Mouse (Mus musculus) MEL (cell line): ENCODE measurements around the gene Macrod1. TPM values are rescaled to one million over a fixed set of nuclear protein-coding genes. Genes with fewer than 3 reads are reported as not detected.

ENCODE experiments used
- DNase-seq: peaks from one replicate; pipeline ENCODE4 v3.0.0; 2011; ENCODE audit warnings: low read depth, low spot score
- H3K27ac ChIP-seq: 2 replicates; pipeline ENCODE4 v1.5.1; 2012; ENCODE audit warnings: low read depth, mild to moderate bottlenecking, control low read depth, low read length, moderate library complexity; ENCODE audit not compliant: control insufficient read depth
- H3K27me3 ChIP-seq, 2 experiments: fragments of 150-350 bp in 1 of 2; sonication (generic) in 1 of 2; 2 replicates each; pipeline ENCODE4 v1.6.1; 2012; ENCODE audit warnings: low read length in 2 of 2, mild to moderate bottlenecking in 2 of 2, improper control_type of control experiment in 1 of 2, moderate library complexity in 1 of 2; ENCODE audit not compliant: insufficient read depth in 2 of 2, control insufficient read depth in 1 of 2
- H3K36me3 ChIP-seq, 2 experiments: 2 replicates each; pipeline ENCODE4 v1.6.1; 2012 to 2014; ENCODE audit warnings: low read length in 2 of 2, improper control_type of control experiment in 1 of 2, inconsistent platforms in 1 of 2, mild to moderate bottlenecking in 1 of 2; ENCODE audit not compliant: insufficient read depth in 2 of 2, control insufficient read depth in 1 of 2
- H3K4me1 ChIP-seq, 2 experiments: fragments of 150-350 bp in 1 of 2; sonication (generic) in 1 of 2; 2 replicates each; pipeline ENCODE4 v1.6.1; 2012; ENCODE audit warnings: low read length in 2 of 2, improper control_type of control experiment in 1 of 2, mild to moderate bottlenecking in 1 of 2; ENCODE audit not compliant: insufficient read depth in 2 of 2, control insufficient read depth in 1 of 2
- H3K4me3 ChIP-seq, 2 experiments: fragments of 150-350 bp in 1 of 2; sonication (generic) in 1 of 2; 2 replicates each; pipeline ENCODE4 v1.5.1; 2012; ENCODE audit warnings: low read depth in 2 of 2, low read length in 2 of 2, mild to moderate bottlenecking in 2 of 2, moderate library complexity in 2 of 2, control low read depth in 1 of 2, improper control_type of control experiment in 1 of 2; ENCODE audit not compliant: control insufficient read depth in 1 of 2, insufficient read depth in 1 of 2
- H3K79me2 ChIP-seq: 2 replicates; pipeline ENCODE4 v1.6.1; 2012; ENCODE audit warnings: mild to moderate bottlenecking, low read length, moderate library complexity; ENCODE audit not compliant: control insufficient read depth, poor library complexity, insufficient read depth
- H3K9ac ChIP-seq: 2 replicates; pipeline ENCODE4 v1.6.1; 2012; ENCODE audit warnings: low read depth, mild to moderate bottlenecking, control low read depth, low read length, moderate library complexity; ENCODE audit not compliant: control insufficient read depth, poor library complexity, severe bottlenecking
- H3K9me3 ChIP-seq: fragments of 150-350 bp; sonication (generic); replicated peaks from 2 replicates; pipeline ENCODE4 v1.6.1; 2012; ENCODE audit warnings: mild to moderate bottlenecking, low read length, improper control_type of control experiment, moderate library complexity; ENCODE audit not compliant: insufficient read depth
- CHD2 ChIP-seq: IDR thresholded peaks from 2 replicates; pipeline ENCODE4 v1.6.1; 2011; ENCODE audit warnings: low read length, improper control_type of control experiment
- CTCF ChIP-seq, 3 experiments: IDR thresholded peaks in 2 of 3; conservative IDR thresholded peaks in 1 of 3; 2 replicates each; pipeline ENCODE4 v1.5.1; 2011 to 2012; ENCODE audit warnings: low read length in 3 of 3, low read depth in 2 of 3, mild to moderate bottlenecking in 2 of 3, improper control_type of control experiment in 1 of 3, inconsistent platforms in 1 of 3, mixed read lengths in 1 of 3, moderate library complexity in 1 of 3; ENCODE audit not compliant: control insufficient read depth in 1 of 3, insufficient read depth in 1 of 3, poor library complexity in 1 of 3, severe bottlenecking in 1 of 3
- E2F4 ChIP-seq: IDR thresholded peaks from 2 replicates; pipeline ENCODE4 v1.6.1; 2011; ENCODE audit warnings: low read depth, low read length, improper control_type of control experiment, borderline replicate concordance
- GABPA ChIP-seq: IDR thresholded peaks from 2 replicates; pipeline ENCODE4 v1.6.1; 2012; ENCODE audit warnings: low read depth, mild to moderate bottlenecking, inconsistent platforms, low read length, improper control_type of control experiment, moderate library complexity
- GATA1 ChIP-seq: IDR thresholded peaks from 2 replicates; pipeline ENCODE4 v1.6.1; 2011; ENCODE audit warnings: low read depth, low read length, improper control_type of control experiment
- JUND ChIP-seq: IDR thresholded peaks from 2 replicates; pipeline ENCODE4 v1.6.1; 2011; ENCODE audit warnings: low read depth, mild to moderate bottlenecking, improper control_type of control experiment, low read length
- KAT2A ChIP-seq: conservative IDR thresholded peaks from 2 replicates; pipeline ENCODE4 v1.6.1; 2012; ENCODE audit warnings: low read depth, low read length, improper control_type of control experiment, inconsistent platforms
- MAFK ChIP-seq: IDR thresholded peaks from 2 replicates; pipeline ENCODE4 v1.6.1; 2011; ENCODE audit warnings: low read depth, mild to moderate bottlenecking, low read length, improper control_type of control experiment, borderline replicate concordance
- MAZ ChIP-seq: IDR thresholded peaks from 2 replicates; pipeline ENCODE4 v1.6.1; 2012; ENCODE audit warnings: low read depth, mild to moderate bottlenecking, inconsistent platforms, low read length, improper control_type of control experiment
- MXI1 ChIP-seq: IDR thresholded peaks from 2 replicates; pipeline ENCODE4 v1.6.1; 2011; ENCODE audit warnings: mild to moderate bottlenecking, low read depth, low read length, improper control_type of control experiment
- NELFE ChIP-seq: IDR thresholded peaks from 2 replicates; pipeline ENCODE4 v1.6.1; 2011; ENCODE audit warnings: low read depth, low read length, improper control_type of control experiment
- NRF1 ChIP-seq: IDR thresholded peaks from 2 replicates; pipeline ENCODE4 v1.6.1; 2014; ENCODE audit warnings: low read depth, mild to moderate bottlenecking, inconsistent platforms, low read length, improper control_type of control experiment, moderate library complexity; ENCODE audit not compliant: poor library complexity, insufficient read depth, severe bottlenecking
- POLR2A ChIP-seq, 2 experiments: IDR thresholded peaks; 2 replicates each; pipeline ENCODE4 v1.6.1; 2011 to 2012; ENCODE audit warnings: low read length in 2 of 2, mild to moderate bottlenecking in 2 of 2, control low read depth in 1 of 2, improper control_type of control experiment in 1 of 2, low read depth in 1 of 2, moderate library complexity in 1 of 2; ENCODE audit not compliant: control insufficient read depth in 1 of 2, insufficient read depth in 1 of 2, poor library complexity in 1 of 2
- POLR2AphosphoS2 ChIP-seq: IDR thresholded peaks from 2 replicates; pipeline ENCODE4 v1.6.1; 2011; ENCODE audit warnings: low read length, improper control_type of control experiment
- POLR2AphosphoS5 ChIP-seq: IDR thresholded peaks from 2 replicates; pipeline ENCODE4 v1.6.1; 2012; ENCODE audit warnings: low read depth, borderline replicate concordance, mild to moderate bottlenecking, inconsistent platforms, low read length, moderate library complexity, mixed read lengths
- RAD21 ChIP-seq: IDR thresholded peaks from 2 replicates; pipeline ENCODE4 v1.6.1; 2011; ENCODE audit warnings: mild to moderate bottlenecking, low read depth, low read length, improper control_type of control experiment
- SIN3A ChIP-seq: IDR thresholded peaks from 2 replicates; pipeline ENCODE4 v1.6.1; 2012; ENCODE audit warnings: low read length, improper control_type of control experiment, inconsistent platforms
- SMC3 ChIP-seq: IDR thresholded peaks from 2 replicates; pipeline ENCODE4 v1.6.1; 2011; ENCODE audit warnings: low read depth, low read length, improper control_type of control experiment
- TAL1 ChIP-seq: IDR thresholded peaks from 2 replicates; pipeline ENCODE4 v1.6.1; 2012; ENCODE audit warnings: mild to moderate bottlenecking, inconsistent platforms, low read length, moderate library complexity, mixed read lengths
- USF1 ChIP-seq: IDR thresholded peaks from 2 replicates; pipeline ENCODE4 v1.6.1; 2014; ENCODE audit warnings: low read depth, mild to moderate bottlenecking, inconsistent platforms, low read length, improper control_type of control experiment, moderate library complexity
- ZC3H11A ChIP-seq: IDR thresholded peaks from 2 replicates; pipeline ENCODE4 v1.6.1; 2012; ENCODE audit warnings: low read depth, mild to moderate bottlenecking, inconsistent platforms, low read length, improper control_type of control experiment
- ZKSCAN1 ChIP-seq: IDR thresholded peaks from 2 replicates; pipeline ENCODE4 v1.6.1; 2012; ENCODE audit warnings: low read depth, mild to moderate bottlenecking, inconsistent platforms, low read length, improper control_type of control experiment, moderate library complexity
- ZMIZ1 ChIP-seq: IDR thresholded peaks from 2 replicates; pipeline ENCODE4 v1.6.1; 2012; ENCODE audit warnings: low read depth, mild to moderate bottlenecking, inconsistent platforms, low read length, improper control_type of control experiment, moderate library complexity
- ZNF384 ChIP-seq: IDR thresholded peaks from 2 replicates; pipeline ENCODE4 v1.6.1; 2012; ENCODE audit warnings: low read depth, mild to moderate bottlenecking, inconsistent platforms, low read length, improper control_type of control experiment
- polyA plus RNA-seq, 2 experiments: library from polyadenylated mRNA; stranded (reverse) in 1 of 2; unstranded in 1 of 2; fragments of >175 nt in 1 of 2; fragments of >200 nt in 1 of 2; gene quantifications; 2 replicates each; pipeline versions ENCODE4 v1.2.1 to v1.2.4; 2012; ENCODE audit warnings: low replicate concordance in 2 of 2, low read depth in 1 of 2; ENCODE audit not compliant: insufficient read length in 2 of 2, insufficient read depth in 1 of 2, missing spikeins in 1 of 2
- total RNA-seq: library from RNA; depleted of rRNA; stranded (reverse); fragments of 300-350 nt; gene quantifications from 2 replicates; pipeline ENCODE4 v1.2.3, GENCODE M21; 2012

Gene Macrod1
- total and polyA plus RNA-seq, 3 experiments: 4.5 to 15.7 TPM; not detected in 1

- no peaks in the 10 kb centered on the region for H3K9me3 ChIP-seq
- TF ChIP-seq CHD2: no peak
- TF ChIP-seq GABPA: no peak
- peak; percentile 83 for TF ChIP-seq SMC3
- no peak for TF ChIP-seq MXI1
- no peak for TF ChIP-seq POLR2AphosphoS5
- TF ChIP-seq NRF1: no peak
- no peak for TF ChIP-seq NELFE
- TF ChIP-seq POLR2A (IDR thresholded peaks at IDR 0.05; ENCODE audit: control insufficient read depth in 1 of 2, insufficient read depth in 1 of 2, low read depth in 1 of 2, low read length in 2 of 2, poor library complexity in 1 of 2): peak in 1 of 2 experiments; percentile 31; a peak in 1 of 4 replicates
- TF ChIP-seq ZKSCAN1: no peak
- TF ChIP-seq ZNF384: peak; percentile 32; the same call in 1 of the 2 replicates
- no peak; the same call in 1 of the 2 replicates for TF ChIP-seq SIN3A
- TF ChIP-seq POLR2AphosphoS2: no peak
- TF ChIP-seq KAT2A: no peak
- TF ChIP-seq USF1: no peak
- TF ChIP-seq CTCF (IDR thresholded peaks at IDR 0.05 in 2 of 3, conservative IDR thresholded peaks at IDR 0.05 in 1 of 3; ENCODE audit: control insufficient read depth in 1 of 3, insufficient read depth in 1 of 3, low read depth in 2 of 3, low read length in 3 of 3, poor library complexity in 1 of 3, severe bottlenecking in 1 of 3): peak; percentile 73 to 94 (median 74)
- TF ChIP-seq RAD21: peak; percentile 71
- no peak for TF ChIP-seq GATA1
- TF ChIP-seq E2F4: no peak
- peak; percentile 47; the same call in 1 of the 2 replicates for TF ChIP-seq MAZ
- TF ChIP-seq MAFK: no peak
- no peak for TF ChIP-seq TAL1
- 0 out of 2 replicates have a peak, but pooled peaks have one; percentile 13 for TF ChIP-seq JUND
- no peak for TF ChIP-seq ZMIZ1
- peak; percentile 44 for TF ChIP-seq ZC3H11A
- DNase-seq: peak; percentile 79
- no peak overlapping the region for H3K27ac ChIP-seq
- peaks cover 0 to 7% of the 10 kb centered on the region in 2 experiments; a peak in 2 of 4 replicates for H3K4me1 ChIP-seq
- no peak overlapping the region for H3K4me3 ChIP-seq
- peaks cover 6 to 15% of the 10 kb centered on the region in 2 experiments for H3K36me3 ChIP-seq
- peaks cover 31% of the 10 kb centered on the region for H3K79me2 ChIP-seq
- H3K27me3 ChIP-seq: no peaks in the 10 kb centered on the region
- H3K9ac ChIP-seq: no peak overlapping the region
Measured at GRCm38 (mm10) chr19:7234537-7235221, 178.1 kb downstream of the Macrod1 start.
